Mouse (Mus musculus) heart, embryonic 16.5 days (tissue): ENCODE data around the gene Zfp706. TPM values are rescaled to one million over a fixed set of nuclear protein-coding genes. Genes with fewer than 3 reads are reported as not detected.

Experiments
- ATAC-seq: fragments of 200-750 bp; cut with Nextera tagmentation; replicated peaks from 2 replicates; pipeline ENCODE4 v1.8.0; 2017; ENCODE audit warnings: moderate number of reproducible peaks; ENCODE audit not compliant: insufficient read depth, low FRiP score; ENCODE audit errors: extremely low read depth
- H3K27ac ChIP-seq: fragments of 300-500 bp; sonication (generic); 2 replicates; pipeline ENCODE4 v1.5.1; 2014; ENCODE audit warnings: mild to moderate bottlenecking, low read length, control low read depth, moderate library complexity
- H3K27me3 ChIP-seq: fragments of 300-500 bp; sonication (generic); 2 replicates; pipeline ENCODE4 v1.6.1; 2014; ENCODE audit warnings: low read length, mixed read lengths; ENCODE audit not compliant: control insufficient read depth, insufficient read depth
- H3K36me3 ChIP-seq: fragments of 300-500 bp; sonication (generic); 2 replicates; pipeline ENCODE4 v1.6.1; 2014; ENCODE audit not compliant: control insufficient read depth, insufficient read depth
- H3K4me1 ChIP-seq: fragments of 300-500 bp; sonication (generic); 2 replicates; pipeline ENCODE4 v1.6.1; 2014; ENCODE audit warnings: low read length, mixed read lengths; ENCODE audit not compliant: control insufficient read depth, insufficient read depth
- H3K4me2 ChIP-seq: fragments of 300-500 bp; sonication (generic); 2 replicates; pipeline ENCODE4 v1.6.1; 2014; ENCODE audit warnings: low read depth, mild to moderate bottlenecking, control low read depth, low read length
- H3K4me3 ChIP-seq: fragments of 300-500 bp; sonication (generic); 2 replicates; pipeline ENCODE4 v1.5.1; 2014; ENCODE audit warnings: mild to moderate bottlenecking, control low read depth, low read length
- H3K9ac ChIP-seq: fragments of 300-500 bp; sonication (generic); 2 replicates; pipeline ENCODE4 v1.6.1; 2014; ENCODE audit warnings: low read length, control low read depth
- H3K9me3 ChIP-seq: fragments of 300-500 bp; sonication (generic); replicated peaks from 2 replicates; pipeline ENCODE4 v1.6.1; 2016; ENCODE audit warnings: low read length; ENCODE audit not compliant: control insufficient read depth
- WGBS: fragments of 180-500 bp; shearing (Covaris S2); extraction: QIAGEN DNeasy Blood & Tissue Kit; methylation state at CpG from one replicate; pipeline ENCODE4 v1.1.7; 2014; 5-methylcytosine and 5-hydroxymethylcytosine counted together
- polyA plus RNA-seq: library from polyadenylated mRNA; unstranded; fragments of >200 nt; fragmentation: Nextera tagmentation; extraction: Ambion mirVana; gene quantifications from 2 replicates; pipeline ENCODE4 v1.2.1, GENCODE M21; 2015

Gene Zfp706
- polyA plus RNA-seq, 1 experiment from 2014 or later = 448 TPM

- Histone ChIP-seq H3K9ac (no peak overlapping the region), H3K9me3 (no peaks in the 10 kb centered on the region), H3K36me3 (no peaks in the 10 kb centered on the region), H3K27me3 (no peaks in the 10 kb centered on the region), H3K4me2 (no peak overlapping the region), H3K4me3 (no peak overlapping the region), H3K4me1 (no peaks in the 10 kb centered on the region), H3K27ac (no peak overlapping the region)
- no peak for ATAC-seq
Measured at GRCm38 (mm10) chr15:37020581-37021245, 13.1 kb upstream of the Zfp706 start.

- H3K9me3 ChIP-seq = no peaks in the 10 kb centered on the region
- H3K27ac ChIP-seq = no peak overlapping the region
- no peak overlapping the region for H3K4me3 ChIP-seq
- no peaks in the 10 kb centered on the region for H3K27me3 ChIP-seq
- H3K9ac ChIP-seq = no peak overlapping the region
- no peak for ATAC-seq
- no peak overlapping the region for H3K4me2 ChIP-seq
- no peaks in the 10 kb centered on the region for H3K36me3 ChIP-seq
- no peaks in the 10 kb centered on the region for H3K4me1 ChIP-seq
- 82% methylated on average over 3 of the region's 3 CpGs for WGBS
Measured at GRCm38 (mm10) chr15:37019434-37019833, 11.9 kb upstream of the Zfp706 start.

GRCm38 (mm10) chr15:37011897-37012296 lies 4.3 kb upstream of the Zfp706 start:
- Histone ChIP-seq H3K27me3 (no peaks in the 10 kb centered on the region), H3K4me2 (no peak overlapping the region), H3K27ac (no peak overlapping the region), H3K9ac (no peak overlapping the region), H3K4me3 (no peak overlapping the region), H3K9me3 (no peaks in the 10 kb centered on the region), H3K36me3 (no peaks in the 10 kb centered on the region), H3K4me1 (peaks cover 7% of the 10 kb centered on the region)
- WGBS = 85% methylated on average over 7 of the region's 7 CpGs
- no peak for ATAC-seq

GRCm38 (mm10) chr15:37011316-37011715 lies 3.7 kb upstream of the Zfp706 start:
- no peak overlapping the region for H3K4me2 ChIP-seq
- no peaks in the 10 kb centered on the region for H3K36me3 ChIP-seq
- ATAC-seq = no peak
- H3K9ac ChIP-seq = no peak overlapping the region
- H3K4me1 ChIP-seq = peaks cover 7% of the 10 kb centered on the region
- H3K9me3 ChIP-seq = no peaks in the 10 kb centered on the region
- no peak overlapping the region for H3K27ac ChIP-seq
- H3K4me3 ChIP-seq = no peak overlapping the region
- 65% methylated on average over 3 of the region's 3 CpGs for WGBS
- no peaks in the 10 kb centered on the region for H3K27me3 ChIP-seq

- H3K9ac ChIP-seq = no peak overlapping the region
- no peak overlapping the region for H3K4me2 ChIP-seq
- H3K27ac ChIP-seq = no peak overlapping the region
- peaks cover 29% of the 10 kb centered on the region for H3K4me1 ChIP-seq
- no peaks in the 10 kb centered on the region for H3K27me3 ChIP-seq
- no peaks in the 10 kb centered on the region for H3K9me3 ChIP-seq
- H3K4me3 ChIP-seq = no peak overlapping the region
- no peaks in the 10 kb centered on the region for H3K36me3 ChIP-seq
- ATAC-seq = no peak
Measured at GRCm38 (mm10) chr15:37008546-37008945, 973 bp upstream of the Zfp706 start.

- ATAC-seq = no peak
- Histone ChIP-seq H3K9me3 (no peaks in the 10 kb centered on the region), H3K4me2 (peak overlapping the region; percentile 88), H3K27ac (peak overlapping the region; percentile 99), H3K36me3 (peaks cover 3% of the 10 kb centered on the region; the same call in 1 of the 2 replicates), H3K27me3 (no peaks in the 10 kb centered on the region), H3K4me1 (peaks cover 29% of the 10 kb centered on the region), H3K9ac (peak overlapping the region; percentile 99), H3K4me3 (peak overlapping the region; percentile 99)
- 18% methylated on average over 8 of the region's 8 CpGs for WGBS
Measured at GRCm38 (mm10) chr15:37007959-37008419, 416 bp upstream of the Zfp706 start.

- H3K27me3 ChIP-seq = no peaks in the 10 kb centered on the region
- under 1% methylated on average over 48 of the region's 48 CpGs for WGBS
- H3K27ac ChIP-seq = peak overlapping the region; percentile 98
- peaks cover 29% of the 10 kb centered on the region for H3K4me1 ChIP-seq
- peak overlapping the region; percentile 99 for H3K4me3 ChIP-seq
- H3K4me2 ChIP-seq = peak overlapping the region; percentile 66
- H3K36me3 ChIP-seq = peaks cover 11% of the 10 kb centered on the region; the same call in 1 of the 2 replicates
- H3K9ac ChIP-seq = peak overlapping the region; percentile 100
- no peaks in the 10 kb centered on the region for H3K9me3 ChIP-seq
- ATAC-seq = peak; percentile 28
Measured at GRCm38 (mm10) chr15:37006475-37007164, 953 bp downstream of the Zfp706 start.

- 28% methylated on average over 7 of the region's 7 CpGs for WGBS
Measured at GRCm38 (mm10) chr15:37005793-37006474, 1.6 kb downstream of the Zfp706 start.

GRCm38 (mm10) chr15:37004858-37005257 lies 2.7 kb downstream of the Zfp706 start:
- Histone ChIP-seq H3K36me3 (peaks cover 19% of the 10 kb centered on the region), H3K9ac (peak overlapping the region; percentile 45), H3K4me3 (peak overlapping the region; percentile 16; the same call in 1 of the 2 replicates), H3K27ac (0 out of 2 replicates have a peak overlapping the region, but pooled peaks have one; percentile 32), H3K9me3 (no peaks in the 10 kb centered on the region), H3K27me3 (no peaks in the 10 kb centered on the region), H3K4me2 (peak overlapping the region; percentile 66), H3K4me1 (peaks cover 29% of the 10 kb centered on the region)
- ATAC-seq = no peak
- 73% methylated on average over 5 of the region's 5 CpGs for WGBS

More at GRCm38 (mm10) chr15:37005793-37006474, 1.6 kb downstream of the Zfp706 start:
- H3K36me3 ChIP-seq = peaks cover 13% of the 10 kb centered on the region
- peaks cover 29% of the 10 kb centered on the region for H3K4me1 ChIP-seq
- H3K9me3 ChIP-seq = no peaks in the 10 kb centered on the region
- H3K27ac ChIP-seq = peak overlapping the region; percentile 98
- peak overlapping the region; percentile 99 for H3K4me3 ChIP-seq
- peak overlapping the region; percentile 66 for H3K4me2 ChIP-seq
- no peak for ATAC-seq
- no peaks in the 10 kb centered on the region for H3K27me3 ChIP-seq
- peak overlapping the region; percentile 100 for H3K9ac ChIP-seq
